Mouse (Mus musculus) lung, postnatal 25 days (tissue): ENCODE data around the gene Lzts2.

ENCODE experiments used
- DNase-seq: peaks from one replicate; pipeline ENCODE4 v3.0.0; 2022; ENCODE audit warnings: low spot score

Gene Lzts2

DNA sequence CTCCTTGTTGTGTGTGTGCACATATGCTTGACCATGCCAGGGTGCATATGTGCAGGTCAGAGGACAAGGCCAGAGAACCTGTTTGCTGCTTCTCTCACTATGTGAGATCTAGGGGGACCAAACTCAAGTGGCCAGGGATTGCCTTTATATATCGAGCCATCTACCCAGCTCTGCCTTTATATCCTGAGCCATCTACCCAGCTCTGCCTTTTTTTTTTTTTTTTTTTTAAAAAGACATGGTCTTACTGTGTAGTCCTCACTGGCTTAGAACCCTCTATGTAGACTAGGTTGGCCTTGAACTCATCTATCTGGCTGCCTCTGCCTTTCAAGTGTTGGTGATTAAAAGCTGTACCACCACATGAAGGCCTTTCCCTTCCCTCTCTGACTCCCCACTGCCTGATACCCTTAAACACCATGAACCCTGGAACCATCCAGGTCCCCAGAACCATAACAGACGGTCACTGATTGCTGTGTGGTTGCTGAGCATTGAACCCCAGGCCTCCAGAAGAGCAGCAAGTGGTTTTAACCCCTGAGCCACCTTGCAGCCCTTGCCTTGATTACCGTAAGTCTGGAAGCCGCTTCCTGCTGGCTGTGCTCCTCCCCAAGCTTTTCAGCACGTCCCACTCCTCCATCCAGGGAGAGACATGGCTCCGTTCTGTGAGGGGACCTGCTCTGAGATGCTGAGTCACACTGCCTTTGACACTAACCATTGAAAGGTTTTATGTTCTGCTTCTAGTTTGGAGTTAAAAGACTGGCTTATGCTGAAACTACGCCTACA, 10.3 kb upstream of the Lzts2 start:
- DNase-seq, result no peak

DNA sequence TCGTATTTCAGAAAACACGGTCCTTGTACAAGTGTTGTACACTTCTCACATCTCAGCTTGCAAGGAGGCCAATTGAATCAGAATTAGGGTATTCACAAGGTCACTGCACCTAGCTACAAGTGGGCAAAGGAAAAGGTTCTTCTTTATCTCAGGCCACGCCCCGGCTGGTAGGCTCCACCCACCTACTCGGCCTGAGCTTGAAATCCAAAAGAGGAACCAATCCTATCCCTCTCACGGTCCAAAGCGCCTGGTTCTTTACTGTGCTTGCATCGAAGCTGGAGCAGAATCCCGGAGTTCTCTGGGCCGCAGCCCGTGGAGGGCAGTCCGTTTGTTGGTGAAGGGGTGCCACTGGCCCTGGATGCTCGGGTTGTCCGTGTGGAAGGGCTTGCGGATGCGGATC, 8.8 kb upstream of the Lzts2 start, which contains the start of gene Twnk:
TSS of gene Twnk (plus strand) at position 220 of the 400 bp plus-strand sequence.
- peak; percentile 69 for DNase-seq

DNA sequence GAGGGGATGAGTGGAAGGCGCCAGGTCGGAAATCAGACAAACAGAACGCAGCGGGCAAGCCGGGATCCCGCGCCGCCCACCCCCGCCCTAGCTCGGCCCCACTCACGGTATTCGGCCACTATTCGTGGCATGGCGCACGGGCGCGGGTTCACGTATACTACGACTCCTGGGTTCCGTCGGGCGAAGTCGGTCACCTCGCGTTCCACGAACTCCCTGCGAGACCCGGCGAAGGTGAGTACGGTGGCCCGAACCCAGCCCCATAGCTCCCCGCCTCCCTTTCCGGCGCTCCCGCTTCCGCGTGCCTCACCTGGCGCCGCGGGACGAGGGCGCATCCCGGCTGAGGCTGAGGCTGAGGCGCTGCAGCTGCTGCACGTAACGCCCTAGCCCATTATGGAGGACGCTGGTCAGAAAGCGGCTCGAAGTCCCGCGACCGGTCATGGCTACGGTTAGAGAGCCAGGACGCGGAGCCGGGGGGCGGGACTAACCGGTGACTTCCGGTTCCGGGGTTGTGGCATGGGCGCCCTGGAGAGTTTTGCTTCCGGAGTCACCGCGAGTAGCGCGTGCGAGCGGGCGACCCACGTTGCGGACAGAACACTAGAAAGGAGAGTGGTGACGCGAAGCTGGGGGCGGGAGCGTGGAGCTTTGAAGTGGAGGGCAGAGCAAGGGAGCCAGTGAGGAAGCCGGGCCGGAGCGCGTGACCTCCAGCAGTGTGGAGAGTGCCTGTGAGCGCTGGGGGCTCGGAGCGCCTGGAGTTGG, 8.1 kb upstream of the Lzts2 start, which contains the start of gene Mrpl43:
TSS of gene Mrpl43 (minus strand) at position 486 of the 756 bp plus-strand sequence.
- DNase-seq, result peak; percentile 97

DNA sequence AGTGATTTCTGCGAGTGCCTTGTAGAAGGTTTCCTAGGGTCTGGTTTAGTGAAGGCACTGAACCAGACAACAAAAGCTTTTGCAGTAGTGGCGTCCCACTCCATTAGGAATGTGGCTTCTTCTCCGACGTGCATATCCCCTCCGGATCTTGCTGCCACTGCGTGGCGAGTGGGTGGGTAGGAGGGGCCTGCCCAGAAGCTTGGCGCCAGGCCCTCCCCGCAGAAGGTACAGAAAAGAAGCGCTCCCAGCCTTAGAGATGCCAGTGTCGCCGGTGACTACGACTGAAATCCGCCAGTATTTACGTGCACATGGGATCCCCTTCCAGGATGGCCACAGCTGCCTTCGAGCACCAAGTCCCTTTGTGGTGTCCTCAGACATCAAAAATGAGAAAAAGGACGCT, 7.2 kb upstream of the Lzts2 start:
- no peak for DNase-seq

DNA sequence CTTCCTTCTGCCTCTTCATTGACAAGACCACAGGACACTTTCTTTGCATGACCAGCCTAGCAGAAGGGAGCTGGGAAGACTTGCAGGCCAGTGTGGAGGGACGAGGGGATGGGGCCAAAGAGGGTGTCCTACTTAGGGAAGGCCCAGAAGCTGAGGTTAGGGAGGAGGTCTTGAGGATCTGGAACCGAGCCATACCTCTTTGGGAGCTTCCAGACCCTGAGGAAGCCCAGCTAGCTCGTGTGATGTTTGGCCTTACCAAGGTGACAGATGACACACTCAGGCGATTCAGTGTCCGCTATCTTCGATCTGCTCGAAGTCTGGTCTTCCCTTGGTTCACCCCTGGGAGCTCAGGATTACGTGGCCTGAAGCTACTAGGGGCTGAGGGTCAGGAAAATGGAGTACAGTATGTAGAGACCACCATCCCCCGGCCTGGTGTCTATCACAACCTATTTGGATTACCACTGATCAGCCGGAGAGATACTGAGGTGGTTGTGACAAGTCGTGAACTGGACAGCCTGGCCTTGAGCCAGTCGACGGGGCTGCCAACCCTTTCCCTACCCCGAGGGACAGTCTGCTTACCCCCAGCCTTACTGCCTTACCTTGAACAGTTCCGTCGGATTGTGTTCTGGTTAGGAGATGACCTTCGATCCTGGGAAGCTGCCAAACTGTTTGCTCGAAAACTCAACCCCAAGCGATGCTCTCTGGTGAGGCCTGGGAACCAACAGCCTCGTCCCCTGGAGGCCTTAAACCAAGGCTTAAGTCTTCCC, 6.6 kb upstream of the Lzts2 start:
- DNase-seq, result no peak

DNA sequence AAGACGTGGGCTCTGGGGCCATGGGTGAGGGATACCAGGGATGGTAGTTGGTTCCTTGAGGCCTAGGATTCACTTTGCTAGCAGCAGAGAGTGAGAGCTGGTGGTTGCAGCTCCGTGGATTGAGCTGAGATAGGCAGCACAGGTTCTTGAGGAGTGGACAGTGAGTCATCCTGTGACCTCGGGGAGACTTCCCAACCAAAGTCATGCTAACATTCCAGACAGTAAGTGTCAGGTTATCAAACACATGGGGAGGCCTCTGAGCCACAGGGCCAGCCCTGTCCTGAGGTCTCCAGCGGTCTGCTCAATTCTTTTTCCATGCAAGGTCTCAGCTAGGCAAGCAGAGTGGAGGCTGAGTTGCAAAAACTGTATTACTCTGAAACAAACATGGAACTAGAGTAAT, 3.6 kb upstream of the Lzts2 start:
- no peak for DNase-seq

DNA sequence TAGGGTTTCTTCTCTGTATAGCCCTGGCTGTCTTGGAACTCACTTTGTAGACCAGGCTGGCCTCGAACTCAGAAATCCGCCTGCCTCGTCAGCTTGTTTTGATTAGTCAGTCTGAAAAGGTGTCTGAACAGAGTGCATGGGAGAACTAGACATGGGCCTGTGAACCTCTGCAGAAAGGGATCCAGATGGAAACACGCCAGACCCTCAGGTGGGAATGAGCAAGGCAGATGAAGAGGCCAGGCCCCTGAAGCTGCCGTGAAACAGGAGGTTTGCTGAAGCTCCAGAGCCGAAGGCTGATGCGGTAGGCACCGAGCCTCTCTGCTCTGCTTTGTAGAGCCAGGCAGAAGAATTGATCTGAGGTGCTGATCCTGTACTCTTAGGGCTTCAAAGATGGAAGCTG, 2.0 kb upstream of the Lzts2 start:
- no peak for DNase-seq

DNA sequence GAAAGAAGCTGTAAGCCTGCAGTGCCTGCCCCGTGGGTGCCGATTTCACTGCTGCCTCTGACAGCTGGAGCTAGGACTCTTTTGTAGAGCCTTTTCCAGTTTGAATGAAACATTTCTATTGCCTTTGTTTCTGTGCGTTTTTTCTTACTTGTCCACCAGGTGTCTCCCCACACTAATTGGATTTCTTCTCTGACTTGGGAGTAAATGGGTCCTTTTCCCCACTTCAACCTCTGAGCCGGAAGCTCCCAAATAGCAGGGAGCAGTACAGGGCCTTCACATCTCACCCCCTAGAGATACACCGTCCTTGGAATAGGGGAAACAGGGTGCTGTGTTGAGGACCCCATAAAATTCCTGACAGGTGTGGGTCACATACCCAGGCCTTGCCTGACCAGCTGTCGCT, 1.6 kb upstream of the Lzts2 start:
- peak; percentile 61 for DNase-seq

DNA sequence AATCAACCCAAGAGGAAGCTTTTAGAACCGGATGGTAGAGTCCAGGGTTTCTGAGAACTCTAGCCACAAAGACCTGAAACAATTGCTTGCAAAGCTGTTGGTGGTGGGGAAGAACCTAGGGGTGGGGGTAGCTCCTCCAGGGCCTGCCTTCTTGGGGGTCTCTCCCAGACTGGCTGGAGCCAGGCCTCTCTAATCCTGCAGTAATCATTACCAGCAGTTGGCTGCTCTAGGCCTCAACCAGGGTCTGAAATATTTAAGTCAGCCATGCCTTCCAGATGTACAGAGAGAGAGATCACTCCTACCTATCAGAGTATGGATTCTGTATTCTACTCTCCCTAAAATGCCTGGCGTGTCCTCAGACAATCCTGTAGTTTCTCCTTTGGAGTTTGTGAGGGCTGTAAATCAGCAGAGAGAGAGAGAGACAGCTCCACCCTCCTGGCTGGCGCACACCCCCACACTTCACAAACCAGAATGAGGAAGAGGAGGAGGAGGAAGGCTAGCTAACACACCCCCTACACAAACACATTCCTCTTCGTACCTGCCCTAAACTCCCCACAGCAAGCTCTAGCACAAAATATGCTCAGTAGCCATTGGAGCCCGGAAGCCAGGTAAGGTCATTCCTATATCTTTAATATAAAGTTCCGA, 511 bp upstream of the Lzts2 start:
- DNase-seq, result no peak

DNA sequence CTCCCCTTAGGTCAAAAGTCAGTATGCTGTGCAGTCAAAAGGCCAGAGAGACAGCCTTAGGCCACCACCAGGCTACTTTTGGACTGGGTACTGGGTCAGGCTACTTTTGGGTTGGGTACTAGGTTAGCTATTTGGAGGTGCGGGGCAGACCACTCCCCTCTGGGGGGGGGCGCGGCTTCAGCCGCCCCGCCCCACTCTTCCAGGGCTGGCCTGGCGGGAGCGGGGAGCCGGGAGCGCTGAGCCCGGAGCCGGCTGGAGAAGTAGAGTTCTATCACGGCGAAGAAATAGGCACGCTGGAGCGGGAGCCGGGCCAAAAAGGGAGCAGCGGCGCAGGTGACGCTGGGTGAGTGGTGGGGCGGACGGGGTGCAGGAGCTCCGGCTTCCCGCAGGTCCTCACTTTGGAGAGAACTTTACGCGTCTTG, 778 bp downstream of the Lzts2 start:
- peak; percentile 63 for DNase-seq

DNA sequence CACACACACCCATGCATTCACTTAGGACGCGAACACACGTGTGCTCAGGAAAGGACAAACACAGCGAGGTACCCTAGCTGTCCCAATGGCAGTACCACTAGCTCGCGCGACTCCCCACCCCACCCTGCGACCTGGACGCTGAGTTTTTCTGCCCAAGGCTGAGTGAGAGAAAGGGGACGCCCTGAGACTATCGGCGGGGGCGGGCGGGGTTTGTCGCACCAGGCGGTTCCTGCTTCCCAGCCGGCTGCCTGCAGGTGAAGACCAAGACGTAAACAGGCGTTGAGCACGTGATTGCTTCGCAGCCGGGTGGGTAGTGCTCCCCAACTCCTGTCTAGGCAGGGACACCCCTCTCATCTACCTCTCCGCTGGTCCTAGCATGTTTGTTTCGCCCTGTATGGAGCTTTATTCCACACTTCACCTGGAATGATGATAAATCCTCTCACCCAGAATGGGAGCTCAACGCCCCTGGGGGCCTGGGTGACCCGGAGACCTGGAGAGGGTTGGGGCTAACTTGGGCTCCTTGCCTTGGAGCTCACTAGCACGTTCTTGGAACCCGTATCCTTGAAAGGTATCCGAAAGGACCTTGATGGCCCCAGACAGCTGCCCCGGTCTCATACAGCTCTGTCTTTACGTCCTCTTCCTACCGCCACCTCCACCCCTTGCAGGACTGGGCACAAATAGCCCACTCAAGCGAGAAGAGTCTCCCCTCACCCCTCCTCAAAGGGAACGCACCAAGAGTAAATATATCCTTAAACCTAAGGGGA, 1.5 kb downstream of the Lzts2 start:
- peak; percentile 65 for DNase-seq

DNA sequence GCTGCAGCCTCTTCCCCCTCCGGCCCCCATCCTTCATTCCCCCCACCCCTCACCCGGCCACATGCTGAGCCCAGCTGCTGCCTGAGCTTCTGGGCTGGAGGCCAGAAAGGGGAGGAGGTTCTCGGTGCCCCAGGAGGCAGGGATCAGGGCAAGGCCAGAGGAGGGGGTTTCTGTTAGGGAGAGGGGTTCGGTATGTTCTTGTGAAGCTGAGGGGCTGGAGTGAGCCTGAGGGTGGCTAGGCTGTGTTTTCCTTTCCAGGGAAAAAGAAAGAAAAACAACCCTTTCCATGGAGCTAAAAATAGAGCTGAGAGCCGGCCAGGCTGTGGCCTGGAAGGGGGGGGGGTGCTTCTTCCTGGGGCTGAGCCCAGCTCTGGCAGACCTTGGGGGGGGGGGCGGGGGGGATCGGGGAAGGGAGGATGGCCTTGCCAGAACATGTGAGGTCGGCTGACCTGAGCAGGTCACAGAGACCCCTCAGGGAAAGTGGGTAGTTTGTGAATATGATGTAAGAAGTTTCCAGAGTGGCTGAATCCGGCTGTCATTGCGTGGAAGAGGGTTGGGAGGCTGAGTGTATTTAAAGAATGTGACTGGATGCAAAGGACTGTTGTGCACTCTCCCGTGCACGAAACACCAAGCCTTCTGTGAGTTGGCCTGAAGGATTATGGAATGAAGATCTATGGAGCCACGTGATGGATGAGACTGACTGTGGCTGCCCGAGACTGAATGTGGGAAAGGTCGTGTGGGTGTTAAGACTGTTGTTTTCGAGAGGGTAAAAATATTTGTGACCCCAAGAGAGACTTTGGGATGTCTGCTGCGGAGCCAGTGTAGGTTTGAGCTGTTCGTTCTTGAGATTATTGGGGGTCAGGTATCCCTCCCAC, 2.4 kb downstream of the Lzts2 start:
- DNase-seq, result peak; percentile 79

DNA sequence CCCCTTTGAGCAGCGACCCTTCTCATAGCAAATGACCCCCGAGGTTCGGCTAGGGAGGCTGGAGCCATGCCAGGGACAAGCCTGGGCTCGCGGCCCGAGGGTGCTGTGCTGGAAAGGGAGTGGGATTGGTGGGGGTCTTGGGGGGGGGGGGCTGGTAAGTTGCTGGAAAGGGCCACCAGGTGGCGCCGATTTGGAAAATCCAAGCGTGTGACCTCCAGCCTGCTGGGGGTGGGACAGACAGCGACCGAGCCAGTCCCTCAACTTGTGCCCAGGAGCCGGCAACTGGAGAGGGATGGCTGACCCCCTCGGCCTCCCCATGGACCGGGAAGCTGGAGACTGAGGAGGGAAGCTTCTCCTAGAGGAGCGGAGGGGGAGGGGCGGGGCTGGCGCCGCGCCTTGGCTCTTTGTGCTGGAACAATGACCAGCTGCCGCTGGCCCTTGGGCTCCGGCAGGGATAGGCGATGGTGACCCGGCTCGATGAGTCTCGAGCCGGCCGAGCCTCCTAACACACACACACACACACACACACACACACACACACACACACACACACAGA, 3.1 kb downstream of the Lzts2 start:
- peak; percentile 79 for DNase-seq

DNA sequence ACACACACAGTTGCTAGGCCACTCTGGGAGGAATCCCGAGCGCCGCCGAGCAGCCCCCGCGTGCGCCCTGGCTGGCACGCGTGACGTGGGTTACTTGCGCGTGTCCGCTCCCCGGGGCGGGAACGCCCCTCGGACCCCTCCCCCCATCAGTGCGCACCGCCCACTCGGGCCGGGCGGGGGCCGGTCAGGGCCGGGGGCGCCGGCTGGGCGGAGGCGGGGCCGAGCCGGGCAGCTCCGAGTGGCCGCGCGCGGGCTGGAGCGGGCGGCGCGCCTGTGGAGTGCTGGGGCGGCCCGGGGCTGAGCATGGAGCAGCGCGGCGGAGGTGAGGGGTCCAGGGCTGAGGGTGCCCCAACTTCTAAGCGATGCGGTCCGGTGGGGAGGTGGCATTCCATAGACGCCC, 3.7 kb downstream of the Lzts2 start:
- peak; percentile 86 for DNase-seq

DNA sequence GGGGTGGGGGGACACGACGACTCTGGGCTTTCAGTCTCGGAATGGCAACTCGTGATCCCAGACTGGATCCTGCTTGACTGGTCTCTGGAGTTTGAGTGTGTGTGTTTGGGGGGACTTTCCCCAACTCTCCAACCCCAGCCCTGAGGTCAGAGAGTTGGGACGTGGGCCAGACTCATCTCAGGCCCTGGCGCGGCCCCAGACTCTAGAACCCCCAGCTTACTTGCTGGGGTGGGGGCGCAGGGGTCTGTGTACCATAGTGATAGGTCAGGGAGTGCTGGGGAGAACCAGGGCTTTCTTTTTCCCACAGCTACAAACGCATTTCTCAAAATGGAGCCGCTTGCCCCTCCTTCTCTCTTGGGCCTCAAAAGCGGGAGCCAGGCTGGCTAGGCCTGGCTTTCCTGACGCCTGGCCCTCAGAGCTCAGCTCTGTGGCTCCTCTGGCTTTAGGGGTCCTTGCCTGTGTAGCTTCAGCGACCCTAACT, 4.2 kb downstream of the Lzts2 start:
- no peak for DNase-seq

DNA sequence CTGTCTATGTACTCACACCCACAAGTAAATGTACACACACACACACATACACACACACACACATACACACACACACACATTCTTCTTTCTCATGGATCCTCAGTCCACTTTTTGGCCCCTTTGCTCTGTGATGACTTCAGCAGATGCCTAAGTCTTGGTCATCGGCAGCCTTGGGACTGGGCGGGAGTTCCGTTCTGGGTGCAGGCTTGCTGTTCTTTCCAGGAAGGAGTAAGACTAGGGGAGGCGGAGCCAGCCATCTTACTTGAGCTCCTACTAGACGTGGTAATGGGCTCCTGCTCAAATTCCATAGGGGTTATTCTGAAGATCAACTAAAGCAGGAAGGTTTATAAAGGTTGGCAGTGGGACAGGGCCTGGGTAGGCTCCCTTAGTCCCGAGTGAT, 6.1 kb downstream of the Lzts2 start:
- DNase-seq, result peak; percentile 43

DNA sequence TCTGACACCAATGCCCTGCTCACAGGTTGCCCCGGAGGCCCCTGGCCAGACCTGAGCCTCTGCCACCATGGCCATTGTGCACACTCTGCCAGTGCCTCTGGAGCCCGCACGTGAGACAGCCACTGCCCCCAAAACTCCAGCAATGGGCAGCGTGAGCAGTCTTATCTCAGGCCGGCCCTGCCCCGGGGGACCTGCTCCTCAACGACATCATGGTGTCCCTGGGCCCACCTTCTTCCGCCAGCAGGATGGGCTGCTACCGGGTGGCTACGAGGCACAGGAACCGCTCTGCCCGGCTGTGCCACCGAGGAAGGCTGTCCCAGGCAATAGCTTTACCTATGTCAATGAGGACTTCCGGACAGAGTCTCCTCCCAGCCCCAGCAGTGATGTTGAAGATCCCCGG, 7.1 kb downstream of the Lzts2 start:
- DNase-seq, result no peak

DNA sequence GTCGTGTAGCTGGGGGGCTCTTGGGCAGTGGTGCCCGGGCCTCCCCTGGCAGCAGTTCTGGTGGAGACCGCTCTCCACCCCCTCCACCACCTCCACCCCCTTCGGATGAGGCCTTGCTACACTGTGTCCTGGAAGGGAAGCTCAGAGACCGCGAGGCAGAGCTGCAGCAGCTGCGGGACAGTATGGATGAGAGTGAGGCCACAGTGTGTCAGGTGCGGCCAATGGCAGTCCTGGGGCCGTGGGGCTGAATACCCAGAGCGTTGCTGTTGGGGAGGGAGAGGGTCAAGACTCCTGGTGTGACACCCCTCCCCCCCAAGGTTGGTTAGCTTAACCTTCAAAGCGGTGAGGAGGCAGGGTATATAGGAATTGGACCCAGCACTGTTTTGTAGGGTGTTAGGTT, 9.8 kb downstream of the Lzts2 start:
- DNase-seq, result no peak

DNA sequence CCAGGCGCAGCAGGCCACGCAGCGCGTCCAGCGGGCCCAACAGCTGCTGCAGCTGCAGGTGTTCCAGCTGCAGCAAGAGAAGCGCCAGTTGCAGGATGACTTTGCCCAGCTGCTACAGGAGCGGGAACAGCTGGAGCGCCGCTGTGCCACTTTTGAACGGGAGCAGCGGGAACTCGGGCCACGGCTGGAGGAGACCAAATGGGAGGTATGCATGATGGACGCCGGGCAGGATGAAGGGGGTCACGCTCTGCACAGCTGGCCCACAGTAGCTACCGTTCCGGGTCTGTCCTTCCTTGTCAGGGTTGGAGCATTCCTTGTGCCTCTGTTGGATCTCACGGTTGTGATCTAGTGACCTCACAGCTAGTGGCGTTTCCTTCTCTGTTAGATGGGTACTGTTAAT, 10.6 kb downstream of the Lzts2 start:
- no peak for DNase-seq
